Mouse (Mus musculus) hindbrain, postnatal 0 days (tissue): ENCODE measurements around the gene Ncoa1. TPM values are rescaled to one million over a fixed set of nuclear protein-coding genes. Genes with fewer than 3 reads are reported as not detected.

Experiments used
- ATAC-seq: fragments of 200-750 bp; cut with Nextera tagmentation; 2 replicates; pipeline ENCODE4 v1.8.0; 2017; ENCODE audit warnings: mild to moderate bottlenecking, moderate TSS enrichment, moderate library complexity
- DNase-seq: peaks from one replicate; pipeline ENCODE4 v3.0.0-alpha.2; 2015; ENCODE audit warnings: low spot score
- H3K27ac ChIP-seq: fragments of 300-500 bp; sonication (generic); 2 replicates; pipeline ENCODE4 v1.5.1; 2014; ENCODE audit warnings: mild to moderate bottlenecking
- H3K27me3 ChIP-seq: fragments of 300-500 bp; sonication (generic); 2 replicates; pipeline ENCODE4 v1.6.1; 2014; ENCODE audit warnings: low read length, mixed read lengths; ENCODE audit not compliant: insufficient read depth
- H3K36me3 ChIP-seq: fragments of 300-500 bp; sonication (generic); 2 replicates; pipeline ENCODE4 v1.6.1; 2014; ENCODE audit warnings: low read length, mixed read lengths; ENCODE audit not compliant: insufficient read depth
- H3K4me1 ChIP-seq: fragments of 300-500 bp; sonication (generic); 2 replicates; pipeline ENCODE4 v1.6.1; 2014; ENCODE audit warnings: antibody characterized with exemption, low read length, mixed read lengths; ENCODE audit not compliant: insufficient read depth
- H3K4me2 ChIP-seq: fragments of 300-500 bp; sonication (generic); 2 replicates; pipeline ENCODE4 v1.6.1; 2014; ENCODE audit warnings: low read depth, mild to moderate bottlenecking, low read length, moderate library complexity, mixed read lengths
- H3K4me3 ChIP-seq: fragments of 300-500 bp; sonication (generic); 2 replicates; pipeline ENCODE4 v1.5.1; 2014; ENCODE audit warnings: low read length
- H3K9ac ChIP-seq: fragments of 300-500 bp; sonication (generic); replicated peaks from 2 replicates; pipeline ENCODE4 v1.6.1; 2014; ENCODE audit warnings: mild to moderate bottlenecking, low read length, moderate library complexity, mixed read lengths
- H3K9me3 ChIP-seq: fragments of 300-500 bp; sonication (generic); 2 replicates; pipeline ENCODE4 v1.6.1; 2016; ENCODE audit warnings: low read length, mixed read lengths
- CTCF ChIP-seq: IDR thresholded peaks from 2 replicates; pipeline ENCODE4 v1.5.1; 2016; ENCODE audit warnings: antibody characterized with exemption, control low read depth, low read depth
- WGBS: fragments of 180-500 bp; shearing (Covaris S2); extraction: QIAGEN DNeasy Blood & Tissue Kit; methylation state at CpG from one replicate; pipeline ENCODE4 v1.1.7; 2014; 5-methylcytosine and 5-hydroxymethylcytosine counted together
- polyA plus RNA-seq: library from polyadenylated mRNA; unstranded; fragments of >200 nt; fragmentation: Nextera tagmentation; extraction: Ambion mirVana; gene quantifications from 2 replicates; pipeline ENCODE4 v1.2.1, GENCODE M21; 2015
- total RNA-seq: library from RNA; depleted of rRNA; stranded (reverse); fragments of >200 nt; gene quantifications from 2 replicates; pipeline ENCODE4 v1.2.3, GENCODE M21; 2014

Ncoa1 gene
- total and polyA plus RNA-seq, 2 experiments from 2014 or later: 14.2 to 38.5 TPM

DNA sequence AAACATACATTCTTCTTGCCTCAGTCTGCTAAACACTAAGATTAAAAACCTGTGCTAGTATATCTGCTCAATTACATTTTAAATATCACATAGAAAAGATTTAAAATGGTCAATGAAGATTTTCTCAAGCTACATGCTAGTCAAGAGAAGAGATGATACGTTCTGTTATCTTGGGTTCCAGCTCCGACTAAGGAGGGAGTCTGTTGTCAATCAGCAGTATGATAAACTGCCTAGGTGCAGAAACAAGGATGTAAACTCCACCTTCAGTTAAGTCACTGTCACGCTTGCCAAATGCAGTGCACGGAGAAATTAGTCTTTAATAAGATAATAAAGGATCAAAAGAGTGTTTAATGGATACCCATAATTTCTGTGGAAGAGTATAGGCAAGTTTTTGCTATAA is 178.4 kb downstream of the Ncoa1 start:
- DNase-seq (no peak), ATAC-seq (no peak)
- no peak for TF ChIP-seq CTCF
- H3K27me3 ChIP-seq: no peaks in the 10 kb centered on the region
- H3K9me3 ChIP-seq: no peaks in the 10 kb centered on the region
- H3K27ac ChIP-seq: no peak overlapping the region
- no peak overlapping the region for H3K4me2 ChIP-seq
- H3K36me3 ChIP-seq: peaks cover 10% of the 10 kb centered on the region; the same call in 1 of the 2 replicates
- WGBS: 87% methylated on average over 4 of the region's 4 CpGs
- no peaks in the 10 kb centered on the region for H3K4me1 ChIP-seq
- H3K4me3 ChIP-seq: no peak overlapping the region
- H3K9ac ChIP-seq: no peak overlapping the region

DNA sequence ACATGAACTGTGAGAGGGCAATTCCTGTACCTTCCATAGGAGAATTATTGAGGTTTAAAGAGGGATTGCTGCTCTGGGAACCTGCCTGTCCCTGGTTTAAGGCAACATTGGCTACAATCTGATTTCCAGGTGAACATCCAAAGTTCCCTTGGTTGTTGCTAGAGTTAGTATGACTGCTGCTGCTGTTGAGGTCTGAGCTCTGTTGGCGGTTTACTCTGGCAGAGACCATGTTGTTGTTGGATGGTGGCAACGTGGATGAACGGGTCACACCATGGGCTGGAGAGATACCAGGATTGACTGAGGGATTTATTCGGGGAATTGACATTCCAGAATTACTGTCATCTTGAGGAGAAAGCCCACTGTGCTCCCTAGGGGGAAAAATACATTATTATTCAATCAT is 181.1 kb downstream of the Ncoa1 start:
- Histone ChIP-seq H3K4me3 (no peak overlapping the region), H3K4me2 (no peak overlapping the region), H3K27ac (no peak overlapping the region), H3K36me3 (peaks cover 10% of the 10 kb centered on the region; the same call in 1 of the 2 replicates), H3K9ac (no peak overlapping the region), H3K27me3 (no peaks in the 10 kb centered on the region), H3K9me3 (no peaks in the 10 kb centered on the region), H3K4me1 (no peaks in the 10 kb centered on the region)
- ATAC-seq: no peak
- TF ChIP-seq CTCF: no peak
- WGBS: 75% methylated on average over 4 of the region's 4 CpGs
- DNase-seq: no peak

DNA sequence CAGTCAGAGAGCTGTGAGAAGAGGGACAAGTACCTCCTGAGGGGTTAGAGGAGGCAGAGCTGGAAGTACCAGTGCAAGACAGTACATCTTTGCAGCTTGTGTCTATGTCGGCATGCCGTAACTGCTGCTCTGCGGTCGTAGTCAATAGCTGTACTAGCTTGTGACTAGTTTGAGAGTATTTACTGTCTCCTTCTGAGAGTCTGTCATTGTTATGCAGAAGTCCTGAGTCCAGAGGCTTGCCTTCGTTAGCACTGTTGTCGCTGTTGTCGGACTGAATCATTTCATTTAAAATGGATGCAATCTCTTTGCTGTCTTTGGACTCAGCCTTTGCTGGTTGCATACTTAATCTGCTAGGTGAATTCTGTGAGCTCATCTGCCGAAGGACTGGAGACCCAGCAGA is 181.7 kb downstream of the Ncoa1 start:
- no peak for DNase-seq
- 77% methylated on average over 8 of the region's 8 CpGs for WGBS

GRCm38 (mm10) chr12:4293813-4294212 is 183.2 kb downstream of the Ncoa1 start:
- Histone ChIP-seq H3K9ac (no peak overlapping the region), H3K27ac (no peak overlapping the region), H3K4me3 (no peak overlapping the region), H3K4me1 (no peaks in the 10 kb centered on the region), H3K36me3 (peaks cover 18% of the 10 kb centered on the region; the same call in 1 of the 2 replicates), H3K9me3 (no peaks in the 10 kb centered on the region), H3K27me3 (no peaks in the 10 kb centered on the region), H3K4me2 (no peak overlapping the region)
- DNase-seq: no peak
- WGBS: 92% methylated on average over 6 of the region's 6 CpGs
- no peak for TF ChIP-seq CTCF
- no peak for ATAC-seq

More for the DNA sequence above, 181.7 kb downstream of the Ncoa1 start:
- Histone ChIP-seq H3K4me2 (no peak overlapping the region), H3K36me3 (peaks cover 10% of the 10 kb centered on the region; the same call in 1 of the 2 replicates), H3K27me3 (no peaks in the 10 kb centered on the region), H3K27ac (no peak overlapping the region), H3K4me1 (no peaks in the 10 kb centered on the region), H3K4me3 (no peak overlapping the region), H3K9me3 (no peaks in the 10 kb centered on the region), H3K9ac (no peak overlapping the region)
- no peak for TF ChIP-seq CTCF
- no peak for ATAC-seq

DNA sequence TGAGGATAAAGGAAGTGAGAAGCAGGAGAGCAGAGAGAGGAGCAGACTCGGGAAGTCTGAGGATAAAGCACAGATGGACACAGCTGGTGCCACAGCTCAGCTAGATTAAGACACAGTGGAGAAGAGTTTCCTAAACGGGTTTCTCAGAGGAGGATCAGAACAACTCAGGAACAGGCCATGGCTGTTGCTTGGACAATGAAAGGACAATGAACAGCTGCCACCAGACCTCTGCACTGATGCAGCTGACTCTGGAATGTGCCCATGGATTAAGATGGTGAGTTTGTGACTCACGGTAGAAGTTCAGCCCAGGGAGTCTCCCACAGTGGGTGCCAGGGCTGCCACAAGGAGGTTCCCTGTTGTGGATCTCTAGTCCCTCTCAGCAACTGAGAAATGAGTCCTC is 191.8 kb downstream of the Ncoa1 start:
- ATAC-seq (no peak), DNase-seq (no peak)
- no peaks in the 10 kb centered on the region for H3K4me1 ChIP-seq
- no peaks in the 10 kb centered on the region for H3K27me3 ChIP-seq
- no peak overlapping the region for H3K4me3 ChIP-seq
- H3K36me3 ChIP-seq: 0 out of 2 replicates have a peak, but pooled peaks cover 8% of the 10 kb centered on the region
- TF ChIP-seq CTCF: no peak
- no peaks in the 10 kb centered on the region for H3K9me3 ChIP-seq
- no peak overlapping the region for H3K4me2 ChIP-seq
- no peak overlapping the region for H3K27ac ChIP-seq
- no peak overlapping the region for H3K9ac ChIP-seq
- 25% methylated on average over 3 of the region's 3 CpGs for WGBS

- Histone ChIP-seq H3K4me3 (no peak overlapping the region), H3K4me2 (no peak overlapping the region), H3K27ac (no peak overlapping the region), H3K9ac (no peak overlapping the region), H3K9me3 (no peaks in the 10 kb centered on the region), H3K36me3 (peaks cover 3% of the 10 kb centered on the region), H3K4me1 (no peaks in the 10 kb centered on the region), H3K27me3 (no peaks in the 10 kb centered on the region)
- ATAC-seq: no peak
- WGBS: 92% methylated on average over 3 of the region's 3 CpGs
- DNase-seq: no peak
- no peak for TF ChIP-seq CTCF
These were observed 197.1 kb downstream of the Ncoa1 start for GRCm38 (mm10) chr12:4279878-4280277.

DNA sequence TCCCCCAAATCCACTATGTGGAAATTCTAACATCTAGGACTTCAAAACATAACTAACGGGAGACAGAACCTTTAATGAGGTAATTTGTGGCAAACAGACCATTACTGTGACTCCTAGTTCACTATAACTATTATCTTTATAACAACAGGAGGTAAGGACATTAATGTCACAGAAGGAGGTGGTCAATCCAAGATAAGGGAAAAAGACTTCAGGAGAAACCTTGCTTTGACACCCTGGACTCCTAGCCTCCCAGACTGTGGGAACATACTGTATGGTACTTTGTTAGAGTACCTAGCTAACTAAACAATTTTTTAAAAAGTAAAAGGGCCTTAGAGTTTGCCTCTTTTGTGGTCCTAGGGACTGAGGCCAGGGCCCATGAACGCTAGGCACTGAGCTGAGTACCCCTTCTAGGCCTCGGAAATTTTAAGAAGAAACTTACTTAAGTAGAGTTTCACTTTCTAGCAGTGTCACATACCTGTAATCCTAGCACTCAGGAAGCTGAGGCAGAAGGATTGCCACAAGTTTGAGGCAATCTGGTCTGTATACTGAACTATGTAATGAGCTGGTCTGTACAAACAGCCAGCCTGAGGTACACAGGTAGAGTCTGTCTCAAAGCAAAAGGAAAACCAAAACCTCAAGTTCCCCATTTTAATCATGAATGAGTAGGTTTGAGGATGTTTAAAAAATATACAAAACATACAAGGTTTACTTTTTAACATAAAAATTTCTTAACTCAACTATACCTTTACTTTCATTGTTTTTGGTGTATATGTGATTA is 197.8 kb downstream of the Ncoa1 start:
- Histone ChIP-seq H3K27ac (no peak overlapping the region), H3K36me3 (peaks cover 9% of the 10 kb centered on the region), H3K27me3 (no peaks in the 10 kb centered on the region), H3K4me2 (no peak overlapping the region), H3K9me3 (no peaks in the 10 kb centered on the region), H3K4me1 (no peaks in the 10 kb centered on the region), H3K9ac (no peak overlapping the region), H3K4me3 (no peak overlapping the region)
- ATAC-seq: no peak
- WGBS: 91% methylated on average over 3 of the region's 3 CpGs
- TF ChIP-seq CTCF: no peak
- DNase-seq: no peak
